Mouse (Mus musculus) cerebellum, adult 11-12 months (tissue): ENCODE results near the gene Cldn19.

Experiments
- DNase-seq: peaks from one replicate; pipeline ENCODE4 v3.0.0; 2022

The Cldn19 gene

GRCm38 (mm10) chr4:119305418-119305817, 50.2 kb downstream of the Cldn19 start:
- DNase-seq = no peak
